Mouse (Mus musculus): ENCODE measurements at regions not wholly inside any gene's neighbourhood (a gene's known extent, or its start where the extent isn't known, plus 50 kb on each side); places are given as distances from the start of the nearest gene placed in this dataset.
A peak's percentile ranks its signal among the peaks of the same experiment; 100 is the strongest.

- Histone ChIP-seq H3K4me3 (replicated peaks; ENCODE audit: low read depth, low read length) (no peak overlapping the region), H3K36me3 (ENCODE audit: insufficient read depth, low read length) (no peaks in the 10 kb centered on the region), H3K9me3 (replicated peaks; ENCODE audit: low read length) (no peaks in the 10 kb centered on the region), H3K27me3 (ENCODE audit: insufficient read depth, low read length) (no peaks in the 10 kb centered on the region), H3K9ac (ENCODE audit: low read depth, low read length) (no peak overlapping the region), H3K4me1 (replicated peaks; ENCODE audit: insufficient read depth, low read length) (no peaks in the 10 kb centered on the region), H3K27ac (no peak overlapping the region), H3K4me2 (ENCODE audit: low read length) (no peak overlapping the region)
- DNase-seq (ENCODE audit: low spot score), result peak; percentile 54
- no peak; the same call in 1 of the 2 replicates for ATAC-seq (replicated peaks; ENCODE audit: low FRiP score, low read depth)
- WGBS, result 42% methylated on average over 3 of the region's 3 CpGs
- no peak for TF ChIP-seq CTCF (IDR thresholded peaks at IDR 0.05; ENCODE audit: low read depth)
Measured at GRCm38 (mm10) chr3:38707891-38708290, 178.8 kb upstream of the Fat4 start.

GRCm38 (mm10) chr3:38699206-38699605 lies 187.5 kb upstream of the Fat4 start:
- 76% methylated on average over 5 of the region's 5 CpGs for WGBS
- no peak for TF ChIP-seq CTCF (IDR thresholded peaks at IDR 0.05; ENCODE audit: low read depth)

GRCm38 (mm10) chr3:38697871-38698270 lies 188.9 kb upstream of the Fat4 start:
- TF ChIP-seq CTCF (IDR thresholded peaks at IDR 0.05; ENCODE audit: low read depth), result no peak
- 41% methylated on average over 8 of the region's 8 CpGs for WGBS
- Histone ChIP-seq H3K36me3 (ENCODE audit: insufficient read depth, low read length) (no peaks in the 10 kb centered on the region), H3K4me3 (replicated peaks; ENCODE audit: low read depth, low read length) (no peak overlapping the region), H3K27ac (no peak overlapping the region), H3K9me3 (replicated peaks; ENCODE audit: low read length) (no peaks in the 10 kb centered on the region), H3K9ac (ENCODE audit: low read depth, low read length) (no peak overlapping the region), H3K4me1 (replicated peaks; ENCODE audit: insufficient read depth, low read length) (no peaks in the 10 kb centered on the region), H3K4me2 (ENCODE audit: low read length) (no peak overlapping the region), H3K27me3 (ENCODE audit: insufficient read depth, low read length) (no peaks in the 10 kb centered on the region)
- DNase-seq (ENCODE audit: low spot score) (peak; percentile 35), ATAC-seq (replicated peaks; ENCODE audit: low FRiP score, low read depth) (no peak)

More at GRCm38 (mm10) chr3:38699206-38699605, 187.5 kb upstream of the Fat4 start:
- no peaks in the 10 kb centered on the region for H3K27me3 ChIP-seq (ENCODE audit: insufficient read depth, low read length)
- H3K4me1 ChIP-seq (replicated peaks; ENCODE audit: insufficient read depth, low read length), result no peaks in the 10 kb centered on the region
- no peak for ATAC-seq (replicated peaks; ENCODE audit: low FRiP score, low read depth)
- no peak overlapping the region for H3K27ac ChIP-seq
- no peak overlapping the region for H3K9ac ChIP-seq (ENCODE audit: low read depth, low read length)
- no peaks in the 10 kb centered on the region for H3K36me3 ChIP-seq (ENCODE audit: insufficient read depth, low read length)
- DNase-seq (ENCODE audit: low spot score), result no peak
- H3K4me3 ChIP-seq (replicated peaks; ENCODE audit: low read depth, low read length), result no peak overlapping the region
- H3K9me3 ChIP-seq (replicated peaks; ENCODE audit: low read length), result no peaks in the 10 kb centered on the region
- no peak overlapping the region for H3K4me2 ChIP-seq (ENCODE audit: low read length)

GRCm38 (mm10) chr3:38697349-38697748 lies 189.4 kb upstream of the Fat4 start:
- WGBS, result 75% methylated on average over 2 of the region's 2 CpGs
- ATAC-seq (replicated peaks; ENCODE audit: low FRiP score, low read depth), result no peak
- Histone ChIP-seq H3K4me3 (replicated peaks; ENCODE audit: low read depth, low read length) (no peak overlapping the region), H3K36me3 (ENCODE audit: insufficient read depth, low read length) (no peaks in the 10 kb centered on the region), H3K9me3 (replicated peaks; ENCODE audit: low read length) (no peaks in the 10 kb centered on the region), H3K27ac (no peak overlapping the region), H3K9ac (ENCODE audit: low read depth, low read length) (no peak overlapping the region), H3K4me1 (replicated peaks; ENCODE audit: insufficient read depth, low read length) (no peaks in the 10 kb centered on the region), H3K4me2 (ENCODE audit: low read length) (no peak overlapping the region), H3K27me3 (ENCODE audit: insufficient read depth, low read length) (no peaks in the 10 kb centered on the region)
- no peak for TF ChIP-seq CTCF (IDR thresholded peaks at IDR 0.05; ENCODE audit: low read depth)
- DNase-seq (ENCODE audit: low spot score), result no peak

GRCm38 (mm10) chr3:38695836-38696235 lies 190.9 kb upstream of the Fat4 start:
- Histone ChIP-seq H3K9ac (ENCODE audit: low read depth, low read length) (no peak overlapping the region), H3K4me3 (replicated peaks; ENCODE audit: low read depth, low read length) (no peak overlapping the region), H3K4me1 (replicated peaks; ENCODE audit: insufficient read depth, low read length) (no peaks in the 10 kb centered on the region), H3K36me3 (ENCODE audit: insufficient read depth, low read length) (no peaks in the 10 kb centered on the region), H3K4me2 (ENCODE audit: low read length) (no peak overlapping the region), H3K27me3 (ENCODE audit: insufficient read depth, low read length) (no peaks in the 10 kb centered on the region), H3K9me3 (replicated peaks; ENCODE audit: low read length) (no peaks in the 10 kb centered on the region), H3K27ac (no peak overlapping the region)
- no peak for DNase-seq (ENCODE audit: low spot score)
- no peak for TF ChIP-seq CTCF (IDR thresholded peaks at IDR 0.05; ENCODE audit: low read depth)
- WGBS, result 83% methylated on average over 7 of the region's 7 CpGs
- ATAC-seq (replicated peaks; ENCODE audit: low FRiP score, low read depth), result no peak

- H3K36me3 ChIP-seq (ENCODE audit: insufficient read depth, low read length), result no peaks in the 10 kb centered on the region
- ATAC-seq (replicated peaks; ENCODE audit: low FRiP score, low read depth), result no peak
- DNase-seq (ENCODE audit: low spot score), result no peak
- no peaks in the 10 kb centered on the region for H3K27me3 ChIP-seq (ENCODE audit: insufficient read depth, low read length)
- no peak overlapping the region for H3K9ac ChIP-seq (ENCODE audit: low read depth, low read length)
- no peaks in the 10 kb centered on the region for H3K9me3 ChIP-seq (replicated peaks; ENCODE audit: low read length)
- H3K4me1 ChIP-seq (replicated peaks; ENCODE audit: insufficient read depth, low read length), result no peaks in the 10 kb centered on the region
- no peak for TF ChIP-seq CTCF (IDR thresholded peaks at IDR 0.05; ENCODE audit: low read depth)
- H3K4me2 ChIP-seq (ENCODE audit: low read length), result no peak overlapping the region
- H3K27ac ChIP-seq, result no peak overlapping the region
- H3K4me3 ChIP-seq (replicated peaks; ENCODE audit: low read depth, low read length), result no peak overlapping the region
Measured at GRCm38 (mm10) chr3:38692768-38693167, 194.0 kb upstream of the Fat4 start.

GRCm38 (mm10) chr3:38684247-38684991 lies 199.8 kb upstream of the Ankrd50 start:
- 25% methylated on average over 4 of the region's 4 CpGs for WGBS

More at GRCm38 (mm10) chr3:38684247-38684991, 199.8 kb upstream of the Ankrd50 start:
- H3K36me3 ChIP-seq (ENCODE audit: insufficient read depth, low read length), result no peaks in the 10 kb centered on the region
- H3K9me3 ChIP-seq (replicated peaks; ENCODE audit: low read length), result no peaks in the 10 kb centered on the region
- DNase-seq (ENCODE audit: low spot score), result no peak
- H3K27ac ChIP-seq, result no peak overlapping the region
- no peak for ATAC-seq (replicated peaks; ENCODE audit: low FRiP score, low read depth)
- TF ChIP-seq CTCF (IDR thresholded peaks at IDR 0.05; ENCODE audit: low read depth), result no peak
- H3K4me1 ChIP-seq (replicated peaks; ENCODE audit: insufficient read depth, low read length), result no peaks in the 10 kb centered on the region
- H3K4me3 ChIP-seq (replicated peaks; ENCODE audit: low read depth, low read length), result no peak overlapping the region
- no peaks in the 10 kb centered on the region for H3K27me3 ChIP-seq (ENCODE audit: insufficient read depth, low read length)
- H3K9ac ChIP-seq (ENCODE audit: low read depth, low read length), result no peak overlapping the region
- no peak overlapping the region for H3K4me2 ChIP-seq (ENCODE audit: low read length)

Measured in kidney, postnatal 0 days (tissue).